Mouse (Mus musculus): ENCODE measurements around the gene D5Ertd579e.
"Not testable (repeated sequence)": the region's sequence is repeated elsewhere in the genome, so short reads cannot be mapped to it uniquely, and the experiment has no call there.

The D5Ertd579e gene

DNA sequence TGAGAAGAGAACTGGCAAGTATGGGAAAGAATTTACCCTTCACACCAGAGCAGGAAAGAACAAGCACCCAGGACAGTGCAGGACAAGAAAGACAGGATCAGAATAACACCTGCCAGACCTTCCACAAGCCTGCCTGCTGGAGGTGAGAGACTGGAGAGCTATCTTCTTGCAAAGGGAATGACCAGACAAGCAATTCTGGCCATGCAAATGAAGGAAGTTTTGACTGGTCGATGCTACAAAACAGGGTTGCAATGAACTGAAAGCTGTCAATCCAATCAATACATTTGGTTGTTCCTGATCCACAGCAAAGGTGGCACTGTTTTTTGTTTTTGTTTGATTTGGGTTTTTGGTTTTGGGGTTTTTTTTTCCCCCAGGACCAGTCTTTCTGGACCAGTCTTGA, 12.2 kb downstream of the D5Ertd579e start:
- DNase-seq (ENCODE audit: low read depth, low spot score): peak; percentile 37

DNA sequence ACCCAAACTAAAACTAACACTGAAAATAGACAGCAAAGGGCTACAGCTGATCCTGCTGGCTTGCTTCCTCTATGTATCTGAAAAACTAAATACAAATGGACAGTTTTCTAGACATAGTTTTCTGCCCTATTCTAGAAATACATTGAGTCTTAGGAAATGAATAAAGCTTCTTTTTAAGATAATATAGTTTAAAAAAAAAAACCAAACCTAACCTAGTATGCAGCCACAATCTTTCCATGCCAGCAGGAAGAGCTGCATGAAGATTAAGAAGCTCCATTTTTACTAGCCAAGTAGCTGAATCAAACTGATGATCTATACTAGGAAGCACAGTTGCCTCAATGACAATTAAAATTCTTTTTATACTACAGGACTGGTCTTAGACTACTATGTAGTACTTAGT, 14.6 kb downstream of the D5Ertd579e start:
- DNase-seq (ENCODE audit: low read depth, low spot score): no peak

DNA sequence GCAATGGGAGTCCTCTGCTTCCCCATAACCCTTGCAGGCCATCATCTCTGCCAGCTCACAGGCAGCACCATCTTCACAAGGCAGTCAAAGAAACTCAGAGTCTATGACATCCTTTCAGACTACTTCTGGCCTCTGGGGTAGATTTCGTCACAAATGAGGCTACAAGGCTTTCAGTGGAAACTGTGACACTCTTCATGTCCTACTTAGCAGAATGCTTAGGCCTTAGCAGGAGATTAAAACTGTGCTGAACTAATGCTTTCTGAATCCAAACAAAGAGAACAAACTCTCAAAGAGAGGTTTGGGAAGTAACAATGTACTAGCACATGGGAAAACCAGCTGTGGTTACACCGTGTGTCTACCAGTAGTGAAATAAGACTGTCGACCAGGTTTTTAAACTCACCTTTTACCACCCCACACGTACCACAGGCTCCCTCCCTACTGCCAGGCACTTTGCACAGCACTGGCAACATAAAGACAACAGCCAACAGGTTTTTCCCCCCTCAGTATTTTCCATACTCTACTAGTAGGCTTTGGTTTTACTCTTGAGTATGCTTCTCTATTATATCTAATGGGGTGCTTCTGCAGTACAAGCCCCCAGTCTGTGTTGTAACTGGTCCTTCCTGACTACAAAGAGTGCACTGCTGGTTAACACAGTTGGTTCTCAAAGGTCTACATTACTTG, 15.8 kb downstream of the D5Ertd579e start:
- DNase-seq (ENCODE audit: low read depth, low spot score): no peak

DNA sequence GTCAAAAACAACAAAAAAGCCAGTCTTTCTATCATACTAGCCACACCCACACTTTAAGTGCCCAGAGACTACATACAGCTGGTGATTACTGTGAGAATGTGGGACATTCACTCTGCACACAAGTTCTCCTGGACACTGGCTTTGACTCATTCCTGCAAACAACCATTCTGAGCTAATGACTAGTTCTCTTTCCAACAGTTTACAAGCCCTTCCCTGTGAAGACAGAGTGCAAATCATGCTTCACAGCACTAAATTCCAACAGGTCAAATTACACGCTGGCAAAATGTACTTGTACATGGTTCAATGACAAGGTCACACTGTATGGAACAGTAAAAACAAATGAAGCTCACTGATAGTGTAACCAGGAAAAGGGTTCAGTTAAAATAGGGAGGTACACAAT, 17.0 kb downstream of the D5Ertd579e start:
- no peak for DNase-seq (ENCODE audit: low read depth, low spot score)

DNA sequence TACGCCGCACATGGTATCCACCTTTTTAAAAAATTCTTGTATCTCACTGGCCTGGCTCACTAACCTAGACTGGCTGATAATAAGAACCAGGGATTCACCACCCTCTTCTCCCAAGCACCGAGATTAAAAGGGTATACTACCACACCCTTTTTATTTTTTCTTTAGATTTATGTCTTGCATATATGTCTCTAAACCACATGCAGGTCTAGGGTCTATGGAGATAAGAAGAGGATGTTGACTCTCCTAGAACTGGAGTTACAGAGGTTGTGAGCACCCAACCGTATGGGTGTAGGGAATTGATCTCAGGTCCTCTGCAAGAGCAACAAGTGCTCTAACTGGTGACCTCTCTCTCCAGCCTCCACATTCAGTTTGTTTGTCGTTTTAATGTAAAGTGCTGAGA, 17.9 kb downstream of the D5Ertd579e start:
- no peak for DNase-seq (ENCODE audit: low read depth, low spot score)

DNA sequence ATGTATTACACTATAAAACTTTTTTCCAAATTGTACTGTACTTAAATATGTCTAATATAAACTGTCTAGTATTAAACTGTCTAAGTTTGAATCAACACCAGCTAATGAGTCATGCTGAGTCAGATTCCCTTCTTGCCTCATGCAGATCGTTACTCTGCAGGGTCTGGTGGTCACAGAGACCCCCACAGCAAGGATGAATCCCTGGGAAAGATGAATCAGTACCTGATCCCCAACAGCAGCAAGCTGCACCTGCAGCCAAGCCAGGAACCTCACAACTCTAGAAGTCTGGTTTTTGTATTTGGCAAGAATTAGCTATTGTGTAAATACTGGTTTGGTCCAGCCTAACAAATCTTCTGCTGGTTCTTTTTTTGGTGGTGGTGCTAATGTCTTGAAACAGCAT, 20.4 kb downstream of the D5Ertd579e start:
- DNase-seq (ENCODE audit: low read depth, low spot score): no peak

DNA sequence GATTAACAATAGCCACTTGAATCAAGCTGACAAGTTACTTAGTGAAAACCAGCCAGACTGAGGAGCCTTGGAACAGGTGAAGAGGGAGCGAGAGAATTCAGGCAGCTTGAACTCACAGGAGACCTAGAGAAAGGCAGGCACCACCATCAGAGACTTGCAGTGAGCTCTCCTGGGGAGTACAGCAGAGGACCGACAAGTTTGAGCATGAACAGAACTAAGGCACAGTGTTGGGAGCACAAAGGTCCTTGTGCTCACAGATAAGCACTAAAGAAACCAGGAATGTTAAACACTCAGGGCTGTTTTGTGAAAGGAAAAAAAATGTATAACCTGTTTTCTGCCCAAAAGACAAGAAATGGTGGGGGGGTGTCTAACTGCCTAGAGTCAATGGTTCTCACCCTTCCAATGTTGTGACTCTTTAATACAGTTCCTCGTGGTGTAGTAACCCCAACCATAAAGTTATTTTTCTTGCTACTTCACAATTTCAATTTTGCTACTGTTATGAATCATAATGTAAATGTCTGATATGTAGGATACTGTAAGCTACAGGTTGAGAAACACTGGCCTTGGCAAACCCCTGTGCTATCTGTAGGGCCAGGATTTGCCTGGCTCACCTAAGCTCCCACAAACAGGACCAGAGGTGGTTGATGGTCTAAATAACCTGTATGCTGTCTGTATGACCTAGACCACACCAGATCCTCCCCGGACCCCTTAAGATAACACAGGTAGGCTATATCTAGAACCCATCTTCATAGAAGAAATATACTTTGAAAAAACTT, 21.0 kb downstream of the D5Ertd579e start:
- DNase-seq (ENCODE audit: low read depth, low spot score): no peak

DNA sequence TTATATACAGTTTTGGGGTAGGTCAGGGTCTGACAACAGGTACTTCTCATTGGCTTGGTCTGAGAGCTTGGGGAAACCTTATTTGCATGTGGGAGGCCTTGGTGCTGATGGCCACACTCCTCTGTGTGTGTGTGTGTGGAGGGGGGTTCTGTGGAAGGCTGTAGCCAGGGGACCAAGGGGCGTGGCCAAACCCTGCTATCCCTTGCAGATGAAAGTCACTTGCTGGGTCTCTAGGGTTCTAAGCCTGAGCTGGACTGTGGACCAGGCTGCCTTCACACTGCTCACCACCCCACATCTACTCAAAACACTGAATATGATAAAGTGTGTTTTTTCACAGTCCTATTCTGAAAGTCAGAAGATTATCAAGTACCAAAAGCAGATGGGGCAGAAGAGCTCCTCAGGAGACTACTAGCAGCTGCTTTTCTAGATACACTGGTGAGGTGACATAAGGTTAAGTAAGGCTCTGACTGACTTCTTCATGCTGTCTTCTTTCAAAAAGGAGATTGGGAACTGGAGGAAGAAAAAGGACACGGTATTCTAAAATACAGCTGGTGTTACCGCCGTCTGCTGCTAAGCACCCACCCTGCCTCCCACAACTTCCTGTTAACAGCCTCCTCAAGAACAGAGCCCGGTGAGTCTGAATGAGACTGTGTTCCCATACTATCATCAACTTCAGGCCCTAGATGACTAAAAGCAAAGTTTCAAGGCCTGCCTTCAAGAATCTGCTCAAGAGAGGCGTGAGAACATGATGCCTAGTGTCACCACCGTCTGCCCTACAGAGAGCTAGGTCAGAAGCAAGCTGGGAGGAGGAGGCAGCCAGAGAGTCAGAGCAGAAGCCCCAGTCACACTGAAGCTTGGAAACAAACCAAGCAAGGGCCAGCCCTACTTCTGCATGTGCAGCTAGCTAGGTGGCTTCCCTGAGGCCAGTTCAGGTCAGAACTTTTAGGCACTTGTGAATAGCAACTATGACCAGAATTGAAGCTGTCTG, 26.5 kb downstream of the D5Ertd579e start:
- no peak for DNase-seq (ENCODE audit: low read depth, low spot score)

DNA sequence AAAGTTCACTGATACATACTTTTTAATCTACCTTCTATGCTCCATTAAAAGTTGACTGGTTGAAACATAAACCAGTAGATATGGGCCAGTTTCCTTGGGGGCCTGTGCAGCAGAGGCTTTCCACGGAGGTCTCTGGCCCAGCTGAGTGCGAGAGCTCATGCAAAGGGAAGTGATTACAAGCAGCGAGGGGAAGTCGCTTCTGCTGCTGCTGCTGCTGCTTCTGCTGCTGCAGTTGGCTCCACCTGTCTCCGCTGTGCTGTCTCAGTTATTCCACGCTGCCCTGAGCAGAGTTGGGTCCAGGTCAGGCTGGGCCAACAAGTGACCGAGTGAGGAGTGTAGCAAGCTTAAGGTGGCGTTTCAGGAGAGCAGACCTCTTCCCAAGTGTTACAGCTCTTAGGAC, 27.3 kb downstream of the D5Ertd579e start:
- no peak for DNase-seq (ENCODE audit: low read depth, low spot score)

DNA sequence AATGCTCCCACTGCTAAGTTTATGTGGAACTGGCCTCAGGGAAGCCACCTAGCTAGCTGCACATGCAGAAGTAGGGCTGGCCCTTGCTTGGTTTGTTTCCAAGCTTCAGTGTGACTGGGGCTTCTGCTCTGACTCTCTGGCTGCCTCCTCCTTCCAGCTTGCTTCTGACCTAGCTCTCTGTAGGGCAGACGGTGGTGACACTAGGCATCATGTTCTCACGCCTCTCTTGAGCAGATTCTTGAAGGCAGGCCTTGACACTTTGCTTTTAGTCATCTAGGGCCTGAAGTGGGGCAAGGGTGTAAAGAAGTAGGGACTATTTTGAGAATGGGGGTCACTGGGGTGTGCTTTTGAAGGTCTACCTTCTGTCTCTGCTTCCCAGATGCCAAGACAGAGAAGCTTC, 27.8 kb downstream of the D5Ertd579e start:
- DNase-seq (ENCODE audit: low read depth, low spot score): not testable (repeated sequence)

DNA sequence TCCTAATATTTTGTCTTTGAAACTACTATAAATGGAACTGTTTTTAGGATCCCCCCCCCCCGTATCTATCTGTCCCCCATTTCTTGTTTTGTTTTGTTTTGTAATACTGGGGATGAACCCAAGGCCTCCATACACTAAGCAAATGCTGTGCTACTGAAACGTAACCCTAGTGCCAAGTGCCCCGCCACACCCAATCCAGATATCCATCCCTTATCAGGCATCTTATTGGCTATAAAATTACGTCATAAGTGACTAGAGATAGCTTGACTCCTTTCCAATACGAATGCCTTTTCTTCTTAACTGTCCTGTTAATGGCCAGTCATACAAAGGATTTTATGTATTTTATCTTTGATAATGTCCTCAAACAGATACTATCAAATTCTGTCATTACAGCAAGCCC, 28.7 kb downstream of the D5Ertd579e start:
- no peak for DNase-seq (ENCODE audit: low read depth, low spot score)

DNA sequence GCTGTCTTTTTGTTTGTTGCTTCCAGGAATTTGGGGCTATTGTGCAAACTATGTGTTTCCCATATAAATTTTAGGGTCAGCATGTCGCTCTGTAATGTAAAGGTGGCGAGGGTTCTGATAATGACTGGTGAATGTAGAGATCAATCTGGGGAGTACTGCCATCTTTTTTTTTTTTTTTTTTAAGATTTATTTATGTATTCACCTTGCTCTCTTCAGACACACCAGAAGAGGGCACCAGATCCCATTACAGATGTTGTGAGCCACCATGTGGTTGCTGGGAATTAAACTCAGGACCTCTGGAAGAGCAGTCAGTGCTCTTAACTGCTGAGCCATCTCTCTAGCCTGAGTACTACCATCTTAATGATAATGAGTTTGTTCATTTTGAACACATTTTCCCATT, 29.1 kb downstream of the D5Ertd579e start:
- DNase-seq (ENCODE audit: low read depth, low spot score): not testable (repeated sequence)

DNA sequence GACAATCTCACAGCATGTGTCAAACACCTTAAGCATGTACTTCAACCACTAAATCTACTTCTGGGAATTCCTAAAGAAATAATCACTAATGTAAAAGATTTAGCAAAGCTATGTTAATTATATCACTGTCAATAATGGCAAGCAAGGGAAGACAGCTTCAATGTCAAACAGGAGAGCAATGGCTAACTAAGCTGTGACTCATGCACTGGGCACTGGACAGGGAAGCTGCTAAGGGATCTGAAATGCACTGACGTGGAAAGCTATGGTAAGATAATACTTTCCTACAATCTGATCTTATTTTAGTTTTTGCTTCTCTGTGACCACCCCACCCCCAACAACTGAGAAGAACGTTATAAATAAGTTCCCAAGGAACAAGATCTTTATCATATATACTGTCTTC, 32.5 kb downstream of the D5Ertd579e start:
- DNase-seq (ENCODE audit: low read depth, low spot score): no peak

DNA sequence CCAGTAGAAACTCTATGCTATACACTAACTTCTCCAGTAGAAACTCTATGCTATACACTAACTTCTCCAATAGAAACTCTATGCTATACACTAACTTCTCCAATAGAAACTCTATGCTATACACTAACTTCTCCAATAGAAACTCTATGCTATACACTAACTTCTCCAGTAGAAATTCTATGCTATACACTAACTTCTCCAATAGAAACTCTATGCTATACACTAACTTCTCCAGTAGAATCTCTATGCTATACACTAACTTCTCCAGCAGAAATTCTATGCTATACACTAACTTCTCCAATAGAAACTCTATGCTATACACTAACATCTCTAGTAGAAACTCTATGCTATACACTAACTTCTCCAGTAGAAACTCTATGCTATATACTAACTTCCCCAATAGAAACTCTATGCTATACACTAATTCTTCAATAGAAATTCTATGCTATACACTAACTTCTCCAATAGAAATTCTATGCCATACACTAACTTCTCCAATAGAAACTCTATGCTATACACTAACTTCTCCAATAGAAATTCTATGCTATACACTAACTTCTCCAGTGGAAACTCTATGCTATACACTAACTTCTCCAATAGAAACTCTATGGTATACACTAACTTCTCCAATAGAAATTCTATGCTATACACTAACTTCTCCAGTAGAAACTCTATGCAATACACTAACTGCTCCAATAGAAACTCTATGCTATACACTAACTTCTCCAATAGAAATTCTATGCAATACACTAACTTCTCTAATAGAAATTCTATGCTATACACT, 34.7 kb downstream of the D5Ertd579e start:
- not testable (repeated sequence) for DNase-seq (ENCODE audit: low read depth, low spot score)

DNA sequence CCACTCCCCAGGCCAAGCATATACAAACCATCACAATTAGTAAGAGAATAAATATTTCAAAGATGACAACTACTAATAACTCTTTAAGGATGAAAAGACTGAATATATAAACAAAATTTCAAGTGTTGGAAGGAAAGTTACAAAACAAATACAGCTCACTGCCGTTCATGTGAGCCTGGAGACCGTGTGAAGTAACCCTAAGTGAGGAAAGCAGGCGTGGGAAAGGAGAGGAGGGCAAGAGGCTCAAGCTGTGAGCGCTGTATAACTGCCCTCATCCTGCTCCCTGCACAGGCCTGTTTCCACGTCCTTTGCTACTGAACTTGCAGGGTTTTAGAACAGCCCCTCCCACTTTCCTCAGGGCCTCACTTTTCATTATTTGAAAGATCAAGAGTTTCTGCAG, 70.2 kb downstream of the D5Ertd579e start:
- no peak for DNase-seq (ENCODE audit: low read depth, low spot score)

DNA sequence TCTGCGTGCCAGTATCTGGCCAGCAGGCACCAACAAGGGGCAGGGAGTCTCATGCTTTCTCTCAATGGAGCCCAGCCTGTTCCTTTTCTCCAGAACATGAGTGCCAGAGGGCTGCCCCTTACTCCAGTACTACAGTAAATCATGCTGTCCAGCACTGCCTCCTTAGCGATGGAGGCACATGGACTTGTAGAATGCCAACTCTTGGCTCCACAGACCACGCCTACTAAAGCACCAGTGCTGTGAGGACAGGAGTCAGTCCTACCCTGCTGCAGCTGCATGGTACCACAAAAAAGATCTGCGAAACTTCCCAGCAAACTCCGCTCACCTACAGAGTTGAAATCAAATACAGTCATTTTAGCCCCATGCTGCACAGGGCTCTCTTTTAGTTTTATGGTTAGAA, 72.2 kb downstream of the D5Ertd579e start:
- DNase-seq (ENCODE audit: low read depth, low spot score): no peak

DNA sequence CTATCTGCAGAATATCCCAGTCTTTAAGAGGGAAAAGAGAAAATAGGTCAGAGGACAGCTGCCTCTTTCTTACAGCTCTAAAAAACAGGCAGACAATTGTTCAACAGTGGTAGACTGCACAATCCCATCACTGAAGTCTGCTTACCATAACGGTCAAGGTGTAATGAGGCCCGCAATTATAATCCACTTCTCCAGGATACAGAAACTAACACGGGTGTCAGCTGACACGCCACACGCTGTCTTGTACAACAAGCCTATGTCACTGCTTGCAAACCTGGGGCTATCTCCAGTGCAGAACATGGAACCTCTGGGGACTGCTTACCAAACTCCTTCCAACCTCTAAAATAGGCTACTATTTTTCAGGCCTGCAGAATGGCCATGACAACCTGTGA, 74.8 kb downstream of the D5Ertd579e start:
- no peak for DNase-seq (ENCODE audit: low read depth, low spot score)

DNA sequence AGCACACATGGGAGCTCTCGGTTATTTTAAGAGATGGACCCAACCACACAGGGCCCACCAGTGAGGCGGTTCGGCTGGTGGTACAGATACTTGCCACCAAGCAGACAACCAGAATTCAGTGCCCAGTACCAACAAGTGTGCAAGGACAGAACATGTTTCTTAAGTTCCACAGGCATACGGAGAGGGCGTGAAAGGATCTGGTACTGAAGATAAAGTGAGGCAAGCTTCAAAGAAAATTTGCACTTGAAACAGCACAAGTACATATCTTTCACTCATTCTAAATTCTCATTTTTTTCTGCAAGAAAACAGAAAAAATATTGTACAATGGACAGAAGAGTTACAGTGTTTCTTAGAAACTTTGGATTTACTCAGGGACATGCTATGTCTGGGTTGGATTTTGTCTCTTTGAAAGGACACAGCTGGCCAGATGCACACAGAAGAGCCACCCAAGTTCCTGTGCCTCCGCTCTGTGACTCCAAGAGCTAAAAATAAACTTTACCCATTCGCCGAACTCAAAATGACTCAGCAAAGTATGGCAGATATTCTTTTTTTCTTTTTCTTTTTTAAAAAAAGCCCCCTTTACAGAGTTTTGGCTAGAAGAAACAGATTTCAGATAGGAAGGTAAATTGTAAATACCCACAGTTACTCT, 75.3 kb downstream of the D5Ertd579e start:
- DNase-seq (ENCODE audit: low read depth, low spot score): no peak

DNA sequence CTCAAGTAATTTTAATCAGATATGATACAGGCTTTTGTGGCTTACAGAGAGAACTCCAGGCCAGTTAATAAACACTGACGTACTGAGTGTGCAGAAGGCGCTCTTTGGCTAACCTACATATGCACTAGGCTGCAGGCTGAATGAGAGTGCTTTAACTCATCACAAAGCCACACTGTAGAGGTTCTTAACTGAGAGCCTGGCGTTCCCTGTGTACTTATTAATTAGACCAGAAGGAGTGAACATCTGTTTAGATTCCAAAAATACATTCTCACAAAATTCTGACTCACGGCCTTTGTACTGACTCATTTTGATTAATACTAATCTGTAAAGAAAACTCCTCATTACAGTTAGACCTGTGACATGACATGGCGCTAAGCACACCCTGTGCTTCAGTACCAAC, 76.9 kb downstream of the D5Ertd579e start:
- DNase-seq (ENCODE audit: low read depth, low spot score): no peak

DNA sequence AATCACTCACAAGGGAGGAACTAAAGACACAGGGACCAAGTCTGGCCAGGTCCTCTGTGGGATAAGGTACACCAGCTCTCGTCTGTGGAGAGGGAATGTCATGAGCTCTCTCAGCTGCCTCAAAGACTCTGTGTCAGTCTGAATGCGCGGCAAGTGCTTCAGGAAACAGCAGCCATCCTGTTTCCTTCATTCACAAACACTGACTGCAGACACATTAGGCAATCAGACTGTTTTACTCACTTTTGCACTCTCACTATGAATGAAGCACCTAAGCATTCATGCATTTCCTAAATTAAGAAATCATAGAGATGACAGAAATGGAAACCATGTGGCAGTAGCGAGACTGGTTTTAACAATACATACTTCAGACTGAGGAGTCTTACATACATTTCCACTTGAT, 77.5 kb downstream of the D5Ertd579e start:
- no peak for DNase-seq (ENCODE audit: low read depth, low spot score)

DNA sequence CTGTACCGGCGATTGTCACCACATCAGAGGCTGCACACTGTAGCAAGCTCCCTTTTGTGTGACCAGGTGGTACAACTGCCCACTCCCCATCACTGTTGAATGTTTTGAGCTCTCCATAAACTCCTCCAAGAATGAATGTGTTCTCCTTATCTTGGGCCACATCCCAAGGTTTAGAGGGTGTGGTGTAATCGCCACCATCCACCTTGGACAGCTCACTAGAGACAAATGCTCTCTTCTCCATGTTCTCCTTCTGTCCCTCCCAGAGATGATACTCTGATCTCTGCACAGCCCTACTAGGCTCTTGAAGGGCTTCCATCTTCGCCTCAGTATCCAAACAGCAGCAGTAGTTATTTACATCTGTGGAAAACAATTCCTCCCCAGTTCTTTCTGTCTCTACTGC, 81.7 kb downstream of the D5Ertd579e start:
- DNase-seq (ENCODE audit: low read depth, low spot score): no peak
